Mouse (Mus musculus) forebrain, postnatal 0 days (tissue): ENCODE measurements around the gene Soga1. TPM values are rescaled to one million over a fixed set of nuclear protein-coding genes. Genes with fewer than 3 reads are reported as not detected.

ENCODE experiments used
- ATAC-seq: fragments of 200-750 bp; cut with Nextera tagmentation; 2 replicates; pipeline ENCODE4 v1.8.0; 2017; ENCODE audit warnings: mild to moderate bottlenecking, moderate library complexity
- DNase-seq: peaks from one replicate; pipeline ENCODE4 v3.0.0-alpha.2; 2015
- H3K27ac ChIP-seq: fragments of 300-500 bp; sonication (generic); 2 replicates; pipeline ENCODE4 v1.5.1; 2014; ENCODE audit warnings: low read depth, mild to moderate bottlenecking, antibody characterized with exemption, low read length, moderate library complexity, mixed read lengths
- H3K27me3 ChIP-seq: fragments of 300-500 bp; sonication (generic); 2 replicates; pipeline ENCODE4 v1.6.1; 2014; ENCODE audit warnings: mild to moderate bottlenecking, low read length, mixed read lengths; ENCODE audit not compliant: insufficient read depth
- H3K36me3 ChIP-seq: fragments of 300-500 bp; sonication (generic); 2 replicates; pipeline ENCODE4 v1.6.1; 2014; ENCODE audit warnings: mild to moderate bottlenecking, moderate library complexity; ENCODE audit not compliant: insufficient read depth
- H3K4me1 ChIP-seq: fragments of 300-500 bp; sonication (generic); 2 replicates; pipeline ENCODE4 v1.6.1; 2014; ENCODE audit warnings: antibody characterized with exemption; ENCODE audit not compliant: insufficient read depth
- H3K4me2 ChIP-seq: fragments of 300-500 bp; sonication (generic); 2 replicates; pipeline ENCODE4 v1.6.1; 2014; ENCODE audit warnings: low read depth, mild to moderate bottlenecking, moderate library complexity
- H3K4me3 ChIP-seq: fragments of 300-500 bp; sonication (generic); 2 replicates; pipeline ENCODE4 v1.5.1; 2014; ENCODE audit warnings: low read depth, low read length, mixed read lengths
- H3K9ac ChIP-seq: fragments of 300-500 bp; sonication (generic); 2 replicates; pipeline ENCODE4 v1.6.1; 2014; ENCODE audit warnings: mild to moderate bottlenecking
- H3K9me3 ChIP-seq: fragments of 300-500 bp; sonication (generic); 2 replicates; pipeline ENCODE4 v1.6.1; 2016; ENCODE audit warnings: low read length
- CTCF ChIP-seq: sonication (generic); IDR thresholded peaks from 2 replicates; pipeline ENCODE4 v1.5.1; 2016; ENCODE audit warnings: antibody characterized with exemption, control low read depth, low read depth
- WGBS: fragments of 180-500 bp; shearing (Covaris S2); extraction: QIAGEN DNeasy Blood & Tissue Kit; methylation state at CpG from one replicate; pipeline ENCODE4 v1.1.7; 2014; 5-methylcytosine and 5-hydroxymethylcytosine counted together
- polyA plus RNA-seq: library from polyadenylated mRNA; unstranded; fragments of >200 nt; fragmentation: Nextera tagmentation; extraction: Ambion mirVana; gene quantifications from 2 replicates; pipeline ENCODE4 v1.2.1, GENCODE M21; 2015
- total RNA-seq: library from RNA; depleted of rRNA; stranded (reverse); fragments of >200 nt; gene quantifications from 2 replicates; pipeline ENCODE4 v1.2.3, GENCODE M21; 2014

Gene Soga1
- total and polyA plus RNA-seq, 2 experiments from 2014 or later, result 3.9 to 93.7 TPM

DNA sequence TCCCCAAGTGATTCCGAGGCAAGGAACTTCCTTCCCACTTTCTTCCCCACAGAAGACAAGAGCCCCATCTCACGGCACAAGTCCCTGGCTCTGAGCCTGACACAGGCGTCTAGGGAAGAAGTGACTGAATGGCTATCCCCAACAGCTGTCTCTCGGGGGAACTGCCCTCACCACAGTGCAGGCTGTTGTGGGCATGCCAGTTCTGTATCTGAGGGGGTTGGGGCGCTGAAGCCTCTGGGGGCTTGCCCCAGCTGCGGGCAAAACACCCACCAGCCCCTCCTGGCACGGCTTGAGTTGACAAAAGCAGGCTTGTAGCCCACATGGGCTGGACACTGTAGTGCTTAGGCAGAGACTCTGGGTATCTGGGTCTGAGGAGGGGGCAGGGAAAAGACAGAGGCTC lies 14.9 kb downstream of the Soga1 start:
- H3K4me2 ChIP-seq, result no peak overlapping the region
- no peak overlapping the region for H3K4me3 ChIP-seq
- H3K9me3 ChIP-seq, result no peaks in the 10 kb centered on the region
- peak; percentile 43 for DNase-seq
- no peak for TF ChIP-seq CTCF
- peaks cover 16% of the 10 kb centered on the region; the same call in 1 of the 2 replicates for H3K36me3 ChIP-seq
- H3K27ac ChIP-seq, result 0 out of 2 replicates have a peak overlapping the region, but pooled peaks have one; percentile 45
- WGBS, result 35% methylated on average over 7 of the region's 7 CpGs
- no peak overlapping the region for H3K9ac ChIP-seq
- peak; percentile 65 for ATAC-seq
- peaks cover 19% of the 10 kb centered on the region for H3K4me1 ChIP-seq
- no peaks in the 10 kb centered on the region for H3K27me3 ChIP-seq

DNA sequence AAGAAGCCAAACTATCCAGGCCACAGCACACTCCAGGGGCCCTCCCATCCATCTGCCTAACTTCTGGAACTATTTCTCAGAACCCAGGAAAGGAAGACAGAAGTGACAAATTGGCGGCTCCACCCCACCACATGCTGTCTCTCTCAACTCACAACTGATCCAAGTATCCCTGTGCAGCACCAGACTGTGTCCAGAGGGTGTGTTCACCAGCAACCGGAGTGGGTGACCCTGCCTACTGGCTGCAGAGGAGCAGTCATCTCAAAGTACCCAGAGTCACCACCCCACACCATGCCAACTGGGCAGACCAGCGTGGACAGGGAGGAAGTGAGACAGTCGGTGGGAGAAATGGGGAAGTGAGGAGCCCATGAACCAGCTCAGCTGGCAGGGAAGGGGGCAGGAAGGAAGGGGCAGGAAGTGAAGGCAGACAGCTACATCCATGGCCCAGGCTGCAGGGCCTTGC lies 15.8 kb downstream of the Soga1 start:
- TF ChIP-seq CTCF, result no peak
- peak overlapping the region; percentile 45; the same call in 1 of the 2 replicates for H3K27ac ChIP-seq
- H3K4me3 ChIP-seq, result no peak overlapping the region
- ATAC-seq (peak; percentile 5; the same call in 1 of the 2 replicates), DNase-seq (no peak)
- 50% methylated on average over 4 of the region's 4 CpGs for WGBS
- H3K4me2 ChIP-seq, result no peak overlapping the region
- no peaks in the 10 kb centered on the region for H3K27me3 ChIP-seq
- no peak overlapping the region for H3K9ac ChIP-seq
- peaks cover 18% of the 10 kb centered on the region; the same call in 1 of the 2 replicates for H3K36me3 ChIP-seq
- H3K4me1 ChIP-seq, result peaks cover 22% of the 10 kb centered on the region
- H3K9me3 ChIP-seq, result no peaks in the 10 kb centered on the region

DNA sequence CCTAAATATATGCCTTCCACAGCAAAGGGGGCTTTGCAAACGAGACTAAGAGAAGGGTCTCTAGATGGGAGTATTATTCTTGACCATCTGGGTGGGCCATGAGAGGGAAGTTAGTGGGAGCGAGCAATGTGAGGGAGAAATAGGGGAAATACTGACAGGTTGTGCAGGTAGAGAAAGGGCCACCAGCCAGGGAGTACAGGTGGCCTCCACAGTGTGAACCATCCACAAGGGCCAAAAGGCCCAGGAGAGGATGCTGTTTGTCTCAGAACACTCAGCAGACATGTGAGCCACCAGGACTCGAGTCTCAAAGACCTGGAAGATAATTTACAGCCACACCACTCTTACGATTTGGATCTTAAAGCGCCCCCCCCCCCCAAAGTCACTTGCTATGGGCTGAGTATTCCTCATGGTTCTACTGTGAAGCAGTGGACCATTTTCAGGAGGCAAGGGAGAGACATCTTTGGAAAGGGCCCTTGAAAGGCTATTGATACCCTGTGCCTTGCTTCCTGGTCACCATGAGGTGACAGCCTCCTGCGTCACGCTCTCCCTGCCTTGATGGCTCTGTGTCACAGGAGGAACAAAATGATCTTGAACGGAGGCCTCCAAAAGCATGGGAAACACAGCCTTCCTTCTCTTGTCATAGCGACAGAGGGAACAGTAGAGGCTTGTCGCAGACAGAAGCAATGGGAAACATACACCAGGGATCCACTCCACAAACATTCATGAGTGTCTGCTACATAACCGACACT lies 18.3 kb downstream of the Soga1 start:
- no peak for TF ChIP-seq CTCF
- Histone ChIP-seq H3K9me3 (no peaks in the 10 kb centered on the region), H3K27me3 (no peaks in the 10 kb centered on the region), H3K4me1 (peaks cover 23% of the 10 kb centered on the region), H3K36me3 (peaks cover 22% of the 10 kb centered on the region), H3K9ac (no peak overlapping the region), H3K4me2 (no peak overlapping the region), H3K4me3 (no peak overlapping the region), H3K27ac (no peak overlapping the region)
- ATAC-seq (no peak), DNase-seq (no peak)
- WGBS, result 86% methylated on average over 11 of the region's 11 CpGs

DNA sequence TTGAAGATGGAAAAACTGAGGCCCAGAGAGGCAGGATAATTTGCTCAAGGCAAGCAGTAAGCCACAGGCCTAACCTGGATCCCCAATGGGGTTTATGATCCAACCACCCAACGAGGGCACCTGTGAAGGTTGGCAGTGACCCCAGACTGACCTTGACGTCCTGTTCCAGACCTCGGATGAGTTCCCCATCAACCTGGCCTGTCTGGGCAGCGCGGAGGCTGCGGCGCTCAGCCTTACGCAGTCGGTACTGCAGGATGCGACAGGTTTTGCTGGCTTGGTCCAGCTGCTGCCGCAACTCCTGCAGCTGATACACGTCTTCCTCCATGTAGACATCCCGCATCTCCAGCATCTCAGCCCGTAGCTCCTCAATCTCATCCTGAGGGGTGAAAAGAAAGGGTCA lies 19.0 kb downstream of the Soga1 start:
- Histone ChIP-seq H3K27me3 (no peaks in the 10 kb centered on the region), H3K9ac (no peak overlapping the region), H3K4me2 (no peak overlapping the region), H3K36me3 (peaks cover 22% of the 10 kb centered on the region), H3K27ac (no peak overlapping the region), H3K4me1 (peaks cover 21% of the 10 kb centered on the region), H3K4me3 (no peak overlapping the region), H3K9me3 (no peaks in the 10 kb centered on the region)
- ATAC-seq (no peak), DNase-seq (no peak)
- 93% methylated on average over 14 of the region's 14 CpGs for WGBS
- TF ChIP-seq CTCF, result no peak

DNA sequence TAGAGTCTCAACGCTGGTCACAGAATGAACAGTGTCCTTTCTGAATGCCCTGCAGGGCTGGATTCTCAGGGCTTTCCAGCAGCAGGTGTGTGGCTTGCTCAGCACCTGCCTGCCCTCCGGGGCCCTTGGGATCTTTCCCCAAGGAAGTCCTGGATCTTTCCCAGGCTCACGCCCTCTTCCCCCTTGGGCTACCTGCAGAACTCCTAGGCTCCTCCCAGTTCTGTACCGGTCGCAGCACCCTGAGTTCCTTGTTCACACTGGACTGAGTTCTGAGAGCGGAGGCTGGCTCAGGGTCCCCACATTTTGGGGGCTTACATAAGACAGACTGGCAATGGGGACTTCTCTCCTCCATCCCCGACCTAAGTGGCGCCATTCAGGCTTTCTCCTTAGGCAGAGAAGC lies 19.9 kb downstream of the Soga1 start:
- Histone ChIP-seq H3K4me1 (peaks cover 19% of the 10 kb centered on the region; the same call in 1 of the 2 replicates), H3K9me3 (no peaks in the 10 kb centered on the region), H3K36me3 (peaks cover 24% of the 10 kb centered on the region), H3K4me2 (no peak overlapping the region), H3K27me3 (no peaks in the 10 kb centered on the region), H3K4me3 (no peak overlapping the region), H3K9ac (no peak overlapping the region), H3K27ac (peak overlapping the region; percentile 79)
- WGBS, result 54% methylated on average over 8 of the region's 8 CpGs
- TF ChIP-seq CTCF, result no peak
- DNase-seq (no peak), ATAC-seq (no peak)

DNA sequence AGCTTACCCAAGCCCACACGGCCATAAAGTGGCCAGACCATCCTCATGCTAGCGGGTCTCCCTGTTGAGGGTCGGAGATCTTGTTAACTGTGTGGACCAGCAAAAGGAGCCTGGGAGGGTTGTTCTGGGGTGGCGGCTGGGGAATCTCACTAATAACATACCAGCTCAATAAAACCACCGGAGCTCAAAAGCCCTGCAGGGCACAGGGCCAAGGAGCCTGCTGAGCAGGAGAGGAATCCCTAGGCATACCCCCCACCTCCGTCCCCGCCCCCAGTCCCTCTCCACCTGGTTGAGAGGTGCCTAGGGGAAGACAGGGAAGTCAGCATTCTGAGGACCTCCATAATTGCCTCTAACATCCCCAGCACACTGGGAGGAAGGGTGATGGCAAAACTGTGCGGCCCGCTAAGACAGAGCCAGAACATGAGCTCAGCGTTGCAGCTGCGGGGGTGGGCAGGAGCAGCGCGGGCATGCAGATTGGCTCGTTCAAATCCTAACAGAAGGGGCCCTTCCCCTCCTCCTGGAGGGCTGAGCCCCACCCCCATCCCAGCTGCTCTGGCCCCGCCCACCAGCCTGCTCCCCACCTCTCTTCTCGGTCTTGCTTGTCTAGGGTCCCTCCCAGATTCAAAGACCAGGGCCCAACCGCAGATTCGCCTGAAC lies 20.6 kb downstream of the Soga1 start:
- Histone ChIP-seq H3K9ac (no peak overlapping the region), H3K4me2 (peak overlapping the region; percentile 22), H3K27me3 (no peaks in the 10 kb centered on the region), H3K36me3 (peaks cover 28% of the 10 kb centered on the region), H3K4me1 (peaks cover 16% of the 10 kb centered on the region; the same call in 1 of the 2 replicates), H3K9me3 (no peaks in the 10 kb centered on the region), H3K27ac (peak overlapping the region; percentile 79), H3K4me3 (no peak overlapping the region)
- WGBS, result 3% methylated on average over 18 of the region's 18 CpGs
- no peak for TF ChIP-seq CTCF
- DNase-seq, result peak; percentile 85
- ATAC-seq, result peak; percentile 87

DNA sequence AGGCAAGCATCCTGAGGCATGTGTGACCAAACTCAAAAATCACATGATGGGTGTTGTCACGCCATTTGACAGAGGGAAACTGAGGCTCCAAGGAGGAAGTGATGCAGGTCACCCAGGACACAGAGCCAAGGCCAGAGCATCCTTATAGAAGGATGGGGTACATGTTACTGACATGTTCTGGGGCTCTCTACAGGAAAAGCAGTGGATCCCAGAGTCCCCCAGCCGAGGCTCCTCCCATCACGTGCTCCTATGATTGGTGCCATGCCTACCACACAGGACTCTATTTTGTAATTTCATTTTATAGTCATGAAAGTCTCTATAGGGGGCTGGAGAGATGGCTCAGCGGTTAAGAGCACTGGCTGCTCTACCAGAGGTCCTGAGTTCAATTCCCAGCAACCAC lies 21.3 kb downstream of the Soga1 start:
- Histone ChIP-seq H3K27ac (0 out of 2 replicates have a peak overlapping the region, but pooled peaks have one; percentile 79), H3K36me3 (peaks cover 33% of the 10 kb centered on the region), H3K4me1 (peaks cover 9% of the 10 kb centered on the region; the same call in 1 of the 2 replicates), H3K9ac (no peak overlapping the region), H3K4me2 (no peak overlapping the region), H3K4me3 (no peak overlapping the region), H3K27me3 (no peaks in the 10 kb centered on the region), H3K9me3 (no peaks in the 10 kb centered on the region)
- DNase-seq, result no peak
- TF ChIP-seq CTCF, result no peak
- WGBS, result 73% methylated on average over 4 of the region's 4 CpGs
- no peak for ATAC-seq
